Mouse (Mus musculus): ENCODE measurements around the gene Gpr65. TPM values are rescaled to one million over a fixed set of nuclear protein-coding genes. Genes with fewer than 3 reads are reported as not detected.
A peak's percentile ranks its signal among the peaks of the same experiment; 100 is the strongest.

Gene Gpr65
- total RNA-seq, 2 experiments from 2014 or later = not detected

DNA sequence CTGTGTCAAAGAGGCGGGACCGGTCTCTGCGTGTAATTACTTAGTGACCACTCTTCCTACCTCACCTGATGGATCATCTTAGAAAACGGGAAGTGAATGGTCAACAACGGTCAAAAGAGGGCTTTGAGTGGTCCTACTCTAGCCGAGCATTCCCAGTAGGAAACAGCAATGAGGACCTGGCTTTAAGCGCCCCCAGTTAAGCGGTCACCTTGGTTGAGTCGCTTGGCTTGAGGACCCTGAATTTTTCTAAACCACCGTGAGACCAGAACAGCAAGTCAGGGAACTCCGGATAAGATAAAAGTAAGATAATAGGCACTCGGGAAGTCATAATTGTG, 8.9 kb upstream of the Gpr65 start:
- Histone ChIP-seq H3K27ac (peak overlapping the region; percentile 97), H3K4me3 (peak overlapping the region; percentile 98)
- DNase-seq (ENCODE audit: low spot score in 2 of 2) = no peak
- no peak for TF ChIP-seq CTCF (conservative IDR thresholded peaks at IDR 0.05)

DNA sequence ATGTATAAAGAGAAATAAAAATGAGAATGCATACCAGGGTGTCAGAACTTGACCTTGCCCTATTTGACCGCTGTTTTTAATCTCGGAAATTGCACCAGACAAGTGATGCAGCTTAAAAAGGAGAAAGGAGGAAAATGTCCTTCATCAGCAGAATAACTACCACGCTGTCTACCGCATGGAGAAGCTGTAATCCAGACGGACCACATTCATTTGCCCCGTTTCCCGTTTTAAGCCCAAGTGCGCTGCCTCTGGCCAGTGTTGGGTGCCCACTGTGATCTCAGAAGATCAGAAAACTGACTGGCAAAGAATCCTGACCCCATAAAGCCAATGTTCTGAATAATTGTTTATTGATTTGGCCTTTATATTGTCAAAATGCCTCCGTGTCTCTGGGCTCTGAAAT, 2.7 kb upstream of the Gpr65 start:
- Histone ChIP-seq H3K27ac (no peak overlapping the region), H3K4me3 (no peak overlapping the region)
- TF ChIP-seq CTCF (conservative IDR thresholded peaks at IDR 0.05) = no peak
- no peak for DNase-seq (ENCODE audit: low spot score in 2 of 2)

DNA sequence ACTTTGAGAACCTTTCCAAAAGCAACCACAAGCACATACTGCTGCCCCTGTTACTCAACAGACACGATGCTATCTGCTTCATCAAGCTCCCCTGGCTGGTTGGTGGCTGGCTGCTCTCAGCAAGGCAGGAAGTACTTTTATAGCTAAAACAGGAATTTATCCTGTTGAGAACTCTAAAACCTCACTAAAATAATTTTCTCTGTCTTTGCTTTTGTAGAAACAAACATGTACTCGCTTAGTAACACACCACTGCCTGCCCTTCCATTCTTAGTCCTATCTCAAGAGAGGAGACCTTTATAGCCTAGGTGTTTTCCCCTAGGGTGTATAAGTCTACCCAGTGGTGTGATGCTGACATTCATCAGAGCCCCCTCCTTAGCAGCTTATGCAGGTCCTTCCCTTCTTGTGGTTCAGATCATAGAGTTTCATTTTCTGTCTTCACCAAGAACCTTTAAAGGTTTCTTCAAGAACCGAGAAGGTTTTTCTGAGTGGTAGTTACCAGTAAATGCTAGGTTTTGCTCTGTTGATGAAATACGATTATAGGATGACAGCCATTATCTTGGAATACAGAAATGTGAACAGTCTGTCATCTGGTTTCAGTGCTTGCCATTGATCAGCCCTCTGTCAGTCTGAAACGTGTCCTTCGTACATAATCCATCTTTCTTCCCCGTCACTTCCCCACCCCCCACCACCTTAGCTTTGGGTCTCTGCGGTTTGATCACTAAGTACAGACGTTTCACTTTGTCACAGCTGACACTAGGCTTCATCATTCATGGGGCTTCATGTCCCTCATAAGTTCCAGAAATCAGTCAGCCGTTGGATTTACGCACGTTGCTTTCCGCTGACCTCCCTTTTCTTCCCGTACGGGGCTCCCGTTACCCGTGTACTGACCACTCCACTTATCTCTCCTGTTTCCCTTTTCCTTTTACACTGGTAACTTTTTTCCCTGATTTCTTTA, 1.6 kb downstream of the Gpr65 start:
- Histone ChIP-seq H3K27ac (no peak overlapping the region), H3K4me3 (no peak overlapping the region)
- no peak for TF ChIP-seq CTCF (conservative IDR thresholded peaks at IDR 0.05)
- no peak for DNase-seq (ENCODE audit: low spot score in 2 of 2)

DNA sequence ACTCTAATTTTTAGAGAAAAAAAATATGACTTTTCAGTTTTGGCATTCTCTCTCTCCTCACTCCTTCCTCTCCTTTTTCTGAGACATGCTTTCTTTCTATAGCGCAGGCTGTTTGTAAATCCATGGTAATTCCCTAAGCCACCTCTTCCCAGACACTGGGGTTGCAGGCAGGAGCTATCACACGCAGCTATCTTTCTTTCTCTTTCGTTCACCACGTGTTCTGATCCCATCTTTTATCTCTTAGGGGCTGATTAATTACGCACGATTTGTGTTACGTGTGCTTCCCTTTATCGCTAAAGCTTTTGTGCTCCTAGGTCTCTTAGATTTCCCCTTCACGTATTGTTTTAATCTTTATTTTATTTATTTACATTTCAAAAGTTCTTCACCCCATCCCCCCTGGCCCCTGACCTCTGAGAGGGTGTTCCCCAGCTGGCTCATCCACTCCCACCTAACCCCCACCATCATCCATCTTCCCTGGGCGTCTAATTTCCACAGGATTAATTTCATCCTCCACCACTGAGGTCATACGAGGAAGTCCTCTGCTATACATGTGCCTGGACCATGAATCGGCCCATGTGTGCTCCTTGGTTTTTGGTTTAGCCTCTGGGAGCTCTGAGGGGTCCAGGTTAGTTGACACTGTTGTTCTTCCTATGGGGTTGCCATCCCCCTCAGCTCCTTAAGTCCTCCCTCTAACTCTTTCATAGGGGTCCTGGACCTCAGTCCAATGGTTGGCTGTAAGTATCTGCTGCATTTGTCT, 2.6 kb downstream of the Gpr65 start:
- no peak for TF ChIP-seq CTCF (conservative IDR thresholded peaks at IDR 0.05)
- Histone ChIP-seq H3K4me3 (no peak overlapping the region), H3K27ac (no peak overlapping the region)
- DNase-seq (ENCODE audit: low spot score in 2 of 2) = no peak

DNA sequence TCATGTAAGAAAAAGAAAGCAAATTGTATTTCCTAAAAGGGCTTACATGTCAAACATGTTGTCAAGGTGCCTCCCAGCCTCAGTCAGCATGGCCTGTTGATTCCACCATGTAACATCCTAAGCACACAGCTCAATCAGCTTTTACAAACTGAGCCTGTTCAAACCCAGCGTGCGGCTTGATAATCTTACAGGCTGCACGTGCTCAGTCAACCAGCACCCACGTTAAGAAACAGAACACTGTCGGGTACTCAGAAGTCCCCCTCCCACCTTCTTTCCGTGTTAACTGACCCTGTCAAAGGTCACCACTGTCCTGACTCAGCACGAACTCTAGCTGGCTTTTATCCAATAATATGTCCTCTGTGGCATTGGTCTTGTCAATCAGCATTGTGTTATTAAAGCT, 4.0 kb downstream of the Gpr65 start:
- no peak overlapping the region for H3K4me3 ChIP-seq
- H3K27ac ChIP-seq = no peak overlapping the region
- no peak for TF ChIP-seq CTCF (conservative IDR thresholded peaks at IDR 0.05)
- no peak for DNase-seq (ENCODE audit: low spot score in 2 of 2)

GRCm38 (mm10) chr12:98280530-98280929, 12.1 kb downstream of the Gpr65 start:
- Histone ChIP-seq H3K4me3 (peak overlapping the region; percentile 20; the same call in 1 of the 2 replicates), H3K27ac (peak overlapping the region; percentile 80)
- TF ChIP-seq CTCF (conservative IDR thresholded peaks at IDR 0.05) = peak; percentile 96
- DNase-seq (ENCODE audit: low spot score in 2 of 2) = peak; percentile 65 to 79

GRCm38 (mm10) chr12:98280996-98281395, 12.6 kb downstream of the Gpr65 start:
- H3K27ac ChIP-seq = peak overlapping the region; percentile 80
- TF ChIP-seq CTCF (conservative IDR thresholded peaks at IDR 0.05) = no peak
- no peak for DNase-seq (ENCODE audit: low spot score in 2 of 2)
- H3K4me3 ChIP-seq = peak overlapping the region; percentile 20; the same call in 1 of the 2 replicates

DNA sequence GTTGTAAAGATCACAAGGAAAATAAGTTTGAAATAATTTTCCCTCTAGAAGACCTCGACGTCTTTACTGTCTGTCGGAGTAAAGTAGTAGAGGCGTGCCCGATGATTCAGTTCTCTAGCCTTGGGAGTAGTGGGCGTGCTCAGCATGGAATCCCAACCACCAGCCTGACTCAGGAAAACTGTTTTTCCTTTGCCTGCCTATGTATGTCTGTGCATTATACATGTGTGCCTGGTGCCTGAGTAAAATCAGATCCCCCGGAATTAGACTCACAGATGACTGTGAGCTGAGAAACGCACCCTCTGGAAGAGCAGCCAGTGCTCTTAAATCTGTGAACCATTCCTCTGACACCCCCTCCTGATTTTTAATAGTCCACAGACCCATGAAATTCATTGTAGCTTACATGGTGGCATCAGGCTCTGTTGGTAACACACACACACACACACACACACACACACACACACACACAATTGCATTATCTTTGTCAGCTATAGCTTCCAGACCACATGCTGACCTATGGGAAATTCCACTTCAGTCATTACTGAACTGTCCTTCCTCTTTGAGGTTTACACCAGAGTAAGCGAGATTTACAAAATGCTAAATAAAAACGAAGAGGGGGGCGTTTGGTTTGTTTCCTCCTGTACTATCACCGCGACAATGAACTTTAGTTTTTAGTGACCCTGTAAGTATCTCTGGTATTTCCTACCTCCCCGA, 14.5 kb downstream of the Gpr65 start:
- H3K4me3 ChIP-seq = no peak overlapping the region
- DNase-seq (ENCODE audit: low spot score in 2 of 2) = no peak
- H3K27ac ChIP-seq = no peak overlapping the region; the same call in 1 of the 2 replicates
- TF ChIP-seq CTCF (conservative IDR thresholded peaks at IDR 0.05) = no peak

- TF ChIP-seq CTCF (conservative IDR thresholded peaks at IDR 0.05) = peak; percentile 36
- no peak for DNase-seq (ENCODE audit: low spot score in 2 of 2)
These were observed 15.0 kb downstream of the Gpr65 start for GRCm38 (mm10) chr12:98283487-98283860.

GRCm38 (mm10) chr12:98284477-98284876, 16.0 kb downstream of the Gpr65 start:
- no peak for DNase-seq (ENCODE audit: low spot score in 2 of 2)
- no peak for TF ChIP-seq CTCF (conservative IDR thresholded peaks at IDR 0.05)
- H3K27ac ChIP-seq = 0 out of 2 replicates have a peak overlapping the region, but pooled peaks have one; percentile 18

More at GRCm38 (mm10) chr12:98283487-98283860, 15.0 kb downstream of the Gpr65 start:
- Histone ChIP-seq H3K27ac (no peak overlapping the region; the same call in 1 of the 2 replicates), H3K4me3 (no peak overlapping the region)

GRCm38 (mm10) chr12:98290475-98290874, 22.0 kb downstream of the Gpr65 start:
- no peak for DNase-seq (ENCODE audit: low spot score in 2 of 2)
- TF ChIP-seq CTCF (conservative IDR thresholded peaks at IDR 0.05) = no peak
- H3K4me3 ChIP-seq = no peak overlapping the region
- no peak overlapping the region for H3K27ac ChIP-seq

More at GRCm38 (mm10) chr12:98284477-98284876, 16.0 kb downstream of the Gpr65 start:
- H3K4me3 ChIP-seq = no peak overlapping the region

GRCm38 (mm10) chr12:98292278-98292677, 23.8 kb downstream of the Gpr65 start:
- TF ChIP-seq CTCF (conservative IDR thresholded peaks at IDR 0.05) = no peak
- no peak for DNase-seq (ENCODE audit: low spot score in 2 of 2)
- no peak overlapping the region for H3K27ac ChIP-seq
- H3K4me3 ChIP-seq = no peak overlapping the region

GRCm38 (mm10) chr12:98294241-98294640, 25.8 kb downstream of the Gpr65 start:
- no peak overlapping the region for H3K4me3 ChIP-seq
- DNase-seq (ENCODE audit: low spot score in 2 of 2) = no peak
- no peak for TF ChIP-seq CTCF (conservative IDR thresholded peaks at IDR 0.05)
- H3K27ac ChIP-seq = no peak overlapping the region

All from layer of hippocampus, adult 2 months (tissue).